Mouse (Mus musculus): ENCODE measurements around the gene Cnih3. TPM values are rescaled to one million over a fixed set of nuclear protein-coding genes. Genes with fewer than 3 reads are reported as not detected.

Gene Cnih3
- total and polyA plus RNA-seq, 3 experiments = 0.11 TPM; not detected in 2

DNA sequence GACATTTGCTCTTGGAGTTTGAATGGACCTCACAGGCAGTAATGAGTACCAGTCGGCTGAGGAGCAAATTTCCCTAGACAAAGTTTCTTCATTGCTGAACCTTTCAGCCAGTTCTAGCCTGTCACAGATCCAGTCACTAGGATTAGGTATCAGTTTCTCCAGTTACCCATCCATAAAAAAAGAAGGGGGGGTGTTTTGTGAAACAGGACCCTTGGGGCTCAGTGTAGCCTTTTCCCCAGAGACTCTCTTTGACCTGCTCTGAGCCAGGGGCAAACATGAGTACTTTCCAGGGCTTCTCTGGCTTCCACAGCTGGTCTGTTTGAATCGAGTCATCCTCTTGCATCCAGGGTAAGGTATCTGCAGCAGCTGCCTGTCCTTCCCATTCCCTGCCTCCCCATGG, 5.4 kb downstream of the Cnih3 start:
- Histone ChIP-seq H3K27me3 (ENCODE audit: insufficient read depth, low read length) (peaks cover 53% of the 10 kb centered on the region), H3K9me3 (replicated peaks) (no peaks in the 10 kb centered on the region), H3K4me3 (ENCODE audit: low read depth, low read length) (no peak overlapping the region), H3K36me3 (replicated peaks) (no peaks in the 10 kb centered on the region), H3K4me1 (ENCODE audit: insufficient read depth, low read depth, low read length) (peaks cover 8% of the 10 kb centered on the region)
- ATAC-seq (ENCODE audit: extremely low read depth, insufficient number of reproducible peaks, low FRiP score, poor library complexity, severe bottlenecking) (no peak), DNase-seq (ENCODE audit: low spot score) (no peak)
- TF ChIP-seq POLR2AphosphoS5 (IDR thresholded peaks at IDR 0.05; ENCODE audit: insufficient replicate concordance, low read depth, low read length) = no peak
- no peak for TF ChIP-seq GATA2 (IDR thresholded peaks at IDR 0.05; ENCODE audit: borderline replicate concordance, low read depth, low read length)
- no peak for TF ChIP-seq GATA1 (IDR thresholded peaks at IDR 0.05; ENCODE audit: borderline replicate concordance, low read length)
- no peak for TF ChIP-seq TAL1 (conservative IDR thresholded peaks at IDR 0.05; ENCODE audit: low read depth, low read length)
- no peak for TF ChIP-seq CTCF (IDR thresholded peaks at IDR 0.05; ENCODE audit: low read depth, low read length)

DNA sequence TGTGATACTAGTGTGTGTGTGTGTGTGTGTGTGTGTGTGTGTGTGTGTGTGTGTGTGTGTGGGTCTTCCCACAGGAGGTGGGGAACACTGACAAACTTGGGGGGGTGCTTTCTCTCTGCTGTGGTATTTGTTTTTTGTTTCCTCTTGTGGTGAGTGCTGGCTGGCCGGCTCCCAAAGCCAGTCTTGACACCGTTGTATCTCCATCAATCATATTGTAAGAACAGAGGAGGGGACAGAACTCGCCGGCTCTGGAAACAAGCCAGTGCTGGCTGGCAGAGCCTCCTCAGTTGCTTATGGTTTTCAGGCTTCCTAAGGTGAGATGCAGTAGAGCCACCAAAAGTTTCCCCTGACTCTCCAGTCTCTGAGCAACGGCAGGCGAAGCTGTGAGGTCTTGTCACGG, 6.1 kb downstream of the Cnih3 start:
- Histone ChIP-seq H3K9me3 (replicated peaks) (no peaks in the 10 kb centered on the region), H3K4me1 (ENCODE audit: insufficient read depth, low read depth, low read length) (peaks cover 2% of the 10 kb centered on the region; the same call in 1 of the 2 replicates), H3K4me3 (ENCODE audit: low read depth, low read length) (no peak overlapping the region), H3K36me3 (replicated peaks) (no peaks in the 10 kb centered on the region), H3K27me3 (ENCODE audit: insufficient read depth, low read length) (peaks cover 49% of the 10 kb centered on the region)
- ATAC-seq (ENCODE audit: extremely low read depth, insufficient number of reproducible peaks, low FRiP score, poor library complexity, severe bottlenecking) (no peak), DNase-seq (ENCODE audit: low spot score) (no peak)
- TF ChIP-seq POLR2AphosphoS5 (IDR thresholded peaks at IDR 0.05; ENCODE audit: insufficient replicate concordance, low read depth, low read length) (no peak), GATA1 (IDR thresholded peaks at IDR 0.05; ENCODE audit: borderline replicate concordance, low read length) (no peak), GATA2 (IDR thresholded peaks at IDR 0.05; ENCODE audit: borderline replicate concordance, low read depth, low read length) (no peak), CTCF (IDR thresholded peaks at IDR 0.05; ENCODE audit: low read depth, low read length) (no peak), TAL1 (conservative IDR thresholded peaks at IDR 0.05; ENCODE audit: low read depth, low read length) (no peak)

DNA sequence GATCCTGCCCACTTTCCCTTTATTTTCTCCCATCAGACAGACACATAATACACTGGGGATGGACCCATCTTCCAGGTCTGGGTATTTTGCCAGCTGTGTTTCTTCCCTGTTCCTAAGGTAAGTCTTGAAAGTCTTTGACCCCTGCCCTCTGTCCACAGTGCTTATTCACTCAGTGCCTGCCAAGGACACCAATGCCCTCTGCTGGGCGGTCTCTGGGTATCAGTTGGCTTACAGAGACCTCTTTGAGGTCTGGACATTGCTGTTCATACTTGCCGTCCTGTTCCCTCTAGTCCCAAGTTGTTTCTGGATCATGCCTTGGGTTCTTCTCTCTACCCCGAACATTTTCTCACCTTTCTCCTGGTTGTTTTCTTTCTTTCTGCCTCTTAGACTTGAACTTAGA, 8.3 kb downstream of the Cnih3 start:
- H3K36me3 ChIP-seq (replicated peaks) = no peaks in the 10 kb centered on the region
- H3K4me3 ChIP-seq (ENCODE audit: low read depth, low read length) = no peak overlapping the region
- peaks cover 49% of the 10 kb centered on the region for H3K27me3 ChIP-seq (ENCODE audit: insufficient read depth, low read length)
- DNase-seq (ENCODE audit: low spot score) = no peak
- ATAC-seq (ENCODE audit: extremely low read depth, insufficient number of reproducible peaks, low FRiP score, poor library complexity, severe bottlenecking) = no peak
- no peaks in the 10 kb centered on the region for H3K9me3 ChIP-seq (replicated peaks)
- TF ChIP-seq GATA2 (IDR thresholded peaks at IDR 0.05; ENCODE audit: borderline replicate concordance, low read depth, low read length) = no peak
- TF ChIP-seq TAL1 (conservative IDR thresholded peaks at IDR 0.05; ENCODE audit: low read depth, low read length) = no peak
- no peak for TF ChIP-seq CTCF (IDR thresholded peaks at IDR 0.05; ENCODE audit: low read depth, low read length)
- no peak for TF ChIP-seq GATA1 (IDR thresholded peaks at IDR 0.05; ENCODE audit: borderline replicate concordance, low read length)
- TF ChIP-seq POLR2AphosphoS5 (IDR thresholded peaks at IDR 0.05; ENCODE audit: insufficient replicate concordance, low read depth, low read length) = no peak
- no peaks in the 10 kb centered on the region for H3K4me1 ChIP-seq (ENCODE audit: insufficient read depth, low read depth, low read length)

DNA sequence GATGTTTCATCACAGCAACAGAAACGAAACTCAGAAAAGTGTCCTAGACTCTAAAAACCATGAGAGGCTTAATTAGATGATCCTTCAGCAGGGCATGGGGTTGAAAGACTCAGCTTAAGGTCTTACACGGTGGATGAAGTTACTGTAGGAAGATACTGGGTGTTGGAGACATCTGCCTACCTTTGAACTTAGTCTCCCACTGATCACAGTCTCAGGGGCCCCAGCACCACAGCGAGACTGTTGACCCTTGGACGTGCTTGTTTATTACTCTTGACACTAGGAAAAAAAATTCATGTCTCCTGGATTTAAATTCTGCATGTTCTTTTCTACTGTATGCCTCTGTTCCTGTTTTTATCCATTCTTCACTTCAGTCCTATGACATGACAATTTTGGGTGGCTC, 11.6 kb downstream of the Cnih3 start:
- H3K27me3 ChIP-seq (ENCODE audit: insufficient read depth, low read length) = peaks cover 51% of the 10 kb centered on the region
- TF ChIP-seq GATA2 (IDR thresholded peaks at IDR 0.05; ENCODE audit: borderline replicate concordance, low read depth, low read length) = no peak
- no peak for TF ChIP-seq CTCF (IDR thresholded peaks at IDR 0.05; ENCODE audit: low read depth, low read length)
- TF ChIP-seq GATA1 (IDR thresholded peaks at IDR 0.05; ENCODE audit: borderline replicate concordance, low read length) = no peak
- no peak for TF ChIP-seq TAL1 (conservative IDR thresholded peaks at IDR 0.05; ENCODE audit: low read depth, low read length)
- TF ChIP-seq POLR2AphosphoS5 (IDR thresholded peaks at IDR 0.05; ENCODE audit: insufficient replicate concordance, low read depth, low read length) = no peak

DNA sequence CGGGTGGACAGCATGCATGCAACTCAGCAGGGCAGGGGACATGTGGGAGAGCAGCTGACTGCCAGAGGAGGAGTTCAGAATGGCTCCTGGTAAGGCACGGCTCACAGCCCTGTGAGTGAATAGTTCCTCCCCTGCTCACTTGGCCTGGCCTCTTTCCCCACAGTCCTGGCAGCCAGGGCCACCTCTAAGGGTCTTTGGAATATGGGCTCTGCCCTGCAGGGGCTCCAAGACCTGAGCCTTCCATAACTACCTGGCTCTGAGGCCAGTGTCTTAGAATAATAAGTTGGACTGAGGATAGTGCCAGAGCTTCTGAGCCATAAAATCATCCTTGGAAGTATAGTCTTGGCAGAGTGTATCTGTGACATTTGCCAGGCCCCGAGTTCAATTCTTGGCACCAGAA, 12.9 kb downstream of the Cnih3 start:
- no peak for DNase-seq (ENCODE audit: low spot score)
- Histone ChIP-seq H3K27me3 (ENCODE audit: insufficient read depth, low read length) (peaks cover 44% of the 10 kb centered on the region), H3K36me3 (replicated peaks) (no peaks in the 10 kb centered on the region), H3K4me3 (ENCODE audit: low read depth, low read length) (no peak overlapping the region), H3K4me1 (ENCODE audit: insufficient read depth, low read depth, low read length) (peaks cover 30% of the 10 kb centered on the region), H3K9me3 (replicated peaks) (no peaks in the 10 kb centered on the region)
- TF ChIP-seq POLR2AphosphoS5 (IDR thresholded peaks at IDR 0.05; ENCODE audit: insufficient replicate concordance, low read depth, low read length) (no peak), GATA2 (IDR thresholded peaks at IDR 0.05; ENCODE audit: borderline replicate concordance, low read depth, low read length) (no peak)
- no peak for ATAC-seq (ENCODE audit: extremely low read depth, insufficient number of reproducible peaks, low FRiP score, poor library complexity, severe bottlenecking)

More for the DNA sequence above, 11.6 kb downstream of the Cnih3 start:
- Histone ChIP-seq H3K36me3 (replicated peaks) (no peaks in the 10 kb centered on the region), H3K4me3 (ENCODE audit: low read depth, low read length) (no peak overlapping the region), H3K4me1 (ENCODE audit: insufficient read depth, low read depth, low read length) (peaks cover 24% of the 10 kb centered on the region), H3K9me3 (replicated peaks) (no peaks in the 10 kb centered on the region)
- ATAC-seq (ENCODE audit: extremely low read depth, insufficient number of reproducible peaks, low FRiP score, poor library complexity, severe bottlenecking) = no peak
- no peak for DNase-seq (ENCODE audit: low spot score)

DNA sequence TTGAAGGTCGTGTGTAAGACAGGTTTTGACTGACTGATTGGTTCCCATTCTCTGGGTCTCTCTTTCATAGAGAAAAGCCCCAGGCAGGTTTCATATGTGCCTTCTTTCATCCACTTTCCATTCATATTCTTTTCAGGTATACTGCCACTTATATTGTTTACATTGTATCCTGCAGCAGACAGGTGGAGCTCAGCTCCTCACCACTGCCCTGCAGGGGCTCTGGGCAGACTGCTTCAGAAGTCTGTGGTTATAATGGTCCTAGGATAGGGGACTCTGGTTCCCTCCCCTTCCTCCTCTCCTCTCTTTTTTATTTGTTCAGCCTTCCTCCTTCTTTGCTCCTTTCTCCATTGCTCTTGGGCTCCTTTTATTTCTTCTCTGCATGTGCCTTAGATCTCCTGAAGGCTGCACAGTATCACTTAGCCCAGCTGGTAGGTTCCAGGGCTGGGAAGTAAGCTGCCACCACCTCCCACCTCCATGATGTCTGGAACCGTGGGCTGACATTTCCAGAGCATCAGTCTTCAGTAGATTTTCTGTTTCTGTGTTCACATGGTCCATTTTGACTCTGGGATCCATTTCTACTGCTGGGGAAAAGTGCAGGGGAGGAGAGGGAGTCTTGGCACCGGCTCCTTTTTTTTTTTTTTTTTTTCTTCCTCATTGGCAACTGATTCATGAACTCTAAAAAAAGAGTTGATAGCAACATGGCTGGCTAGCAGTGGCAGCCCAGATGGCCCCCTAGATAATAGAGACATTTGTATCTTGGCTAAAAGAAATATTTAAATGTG, 16.6 kb downstream of the Cnih3 start:
- peaks cover 50% of the 10 kb centered on the region for H3K27me3 ChIP-seq (ENCODE audit: insufficient read depth, low read length)
- H3K9me3 ChIP-seq (replicated peaks) = no peaks in the 10 kb centered on the region
- TF ChIP-seq GATA1 (IDR thresholded peaks at IDR 0.05; ENCODE audit: borderline replicate concordance, low read length) (no peak), POLR2AphosphoS5 (IDR thresholded peaks at IDR 0.05; ENCODE audit: insufficient replicate concordance, low read depth, low read length) (no peak), CTCF (IDR thresholded peaks at IDR 0.05; ENCODE audit: low read depth, low read length) (no peak), GATA2 (IDR thresholded peaks at IDR 0.05; ENCODE audit: borderline replicate concordance, low read depth, low read length) (no peak), TAL1 (conservative IDR thresholded peaks at IDR 0.05; ENCODE audit: low read depth, low read length) (no peak)
- ATAC-seq (ENCODE audit: extremely low read depth, insufficient number of reproducible peaks, low FRiP score, poor library complexity, severe bottlenecking) (no peak), DNase-seq (ENCODE audit: low spot score) (no peak)
- no peaks in the 10 kb centered on the region for H3K36me3 ChIP-seq (replicated peaks)
- 0 out of 2 replicates have a peak overlapping the region, but pooled peaks have one; percentile 41 for H3K4me3 ChIP-seq (ENCODE audit: low read depth, low read length)
- H3K4me1 ChIP-seq (ENCODE audit: insufficient read depth, low read depth, low read length) = peaks cover 47% of the 10 kb centered on the region

Data from G1E (cell line).